Mouse (Mus musculus) telencephalon, adult 2 months (tissue): ENCODE measurements at regions not wholly inside any gene's neighbourhood (a gene's known extent, or its start where the extent isn't known, plus 50 kb on each side); places are given as distances from the start of the nearest gene placed in this dataset.

Source experiments
- DNase-seq: peaks from one replicate; pipeline ENCODE4 v3.0.0-alpha.2; 2011; ENCODE audit warnings: low read depth, low spot score

DNA sequence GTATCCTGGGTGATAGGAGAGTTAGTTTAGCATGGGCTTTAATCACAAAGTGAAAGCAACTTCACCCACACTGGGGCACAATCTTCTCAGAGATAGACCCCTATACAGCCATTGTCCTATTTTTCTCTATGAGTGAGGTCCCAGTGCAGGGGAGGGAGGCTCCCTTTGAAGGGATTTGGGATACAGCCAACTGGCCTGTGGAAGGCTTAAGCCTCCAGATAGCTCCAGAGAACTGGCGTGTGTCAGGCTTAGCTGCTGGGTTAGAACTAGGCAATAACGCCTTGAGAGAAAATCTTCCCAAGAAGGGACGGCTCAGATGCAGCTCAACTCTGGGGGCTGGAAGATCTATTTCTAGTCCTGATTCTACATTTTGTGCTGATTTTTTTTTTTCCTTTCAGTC lies 397.4 kb upstream of the Zdhhc25 start:
- no peak for DNase-seq

- DNase-seq = no peak
Measured at GRCm38 (mm10) chr15:88213356-88213755, 386.7 kb upstream of the Zdhhc25 start.

GRCm38 (mm10) chr15:88214286-88214685 lies 385.8 kb upstream of the Zdhhc25 start:
- no peak for DNase-seq

DNA sequence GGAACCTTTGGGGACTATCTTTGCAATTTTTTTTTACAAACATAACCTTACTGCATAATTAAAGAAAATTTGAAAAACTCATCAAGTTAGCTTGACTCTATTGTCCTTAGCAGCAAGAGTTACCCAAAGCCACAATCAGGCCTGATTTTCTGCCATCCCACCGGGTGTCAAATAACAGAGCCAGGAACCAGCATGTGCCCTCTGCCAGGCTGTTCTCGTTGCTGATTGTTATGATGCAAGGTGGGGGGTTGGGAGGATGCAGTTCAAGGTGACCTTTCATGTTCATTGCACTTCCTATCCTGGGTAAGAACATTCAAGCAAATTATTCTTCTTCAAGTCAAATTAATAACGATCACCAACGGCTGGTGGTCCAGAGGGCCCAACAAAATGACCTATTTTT lies 370.6 kb upstream of the Zdhhc25 start:
- DNase-seq = no peak

- peak; percentile 18 for DNase-seq
Measured at GRCm38 (mm10) chr15:88244606-88245005, 355.5 kb upstream of the Zdhhc25 start.

DNA sequence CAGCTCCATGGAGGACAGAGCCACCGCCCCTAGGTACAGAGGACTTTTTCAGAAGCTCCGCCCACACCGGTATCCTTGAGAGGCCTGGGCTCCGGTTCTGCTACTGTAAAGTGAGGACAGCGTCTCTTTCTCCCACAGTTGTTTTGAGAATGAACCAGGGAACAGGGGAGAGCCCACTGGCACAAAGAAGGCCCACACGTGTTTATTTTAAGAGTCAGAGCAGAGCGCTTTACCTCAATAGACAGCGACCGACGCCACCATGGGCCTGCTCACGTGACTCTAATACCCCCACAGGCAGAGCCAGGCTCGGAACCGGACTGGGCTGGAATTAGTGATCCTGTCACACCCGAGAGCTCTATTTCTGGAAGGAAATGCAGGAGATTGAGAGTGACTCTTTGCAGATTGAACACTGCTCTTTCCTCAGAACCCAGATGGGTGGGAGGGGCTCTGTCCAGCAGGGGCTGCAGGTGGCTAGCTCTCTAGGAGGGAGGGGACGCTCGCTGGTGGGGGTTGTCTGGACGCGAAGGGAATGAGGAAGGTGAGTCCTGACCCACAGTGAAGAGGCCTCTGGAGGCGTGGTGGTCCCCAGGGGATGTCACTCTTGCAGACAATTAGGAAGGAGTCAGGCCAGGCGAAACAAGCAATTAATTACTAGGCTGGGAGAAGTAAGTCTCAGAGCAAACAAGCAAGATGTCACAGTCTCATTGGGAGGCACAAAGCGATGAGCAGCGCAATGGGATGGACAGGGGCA lies 354.4 kb upstream of the Zdhhc25 start:
- DNase-seq = no peak

DNA sequence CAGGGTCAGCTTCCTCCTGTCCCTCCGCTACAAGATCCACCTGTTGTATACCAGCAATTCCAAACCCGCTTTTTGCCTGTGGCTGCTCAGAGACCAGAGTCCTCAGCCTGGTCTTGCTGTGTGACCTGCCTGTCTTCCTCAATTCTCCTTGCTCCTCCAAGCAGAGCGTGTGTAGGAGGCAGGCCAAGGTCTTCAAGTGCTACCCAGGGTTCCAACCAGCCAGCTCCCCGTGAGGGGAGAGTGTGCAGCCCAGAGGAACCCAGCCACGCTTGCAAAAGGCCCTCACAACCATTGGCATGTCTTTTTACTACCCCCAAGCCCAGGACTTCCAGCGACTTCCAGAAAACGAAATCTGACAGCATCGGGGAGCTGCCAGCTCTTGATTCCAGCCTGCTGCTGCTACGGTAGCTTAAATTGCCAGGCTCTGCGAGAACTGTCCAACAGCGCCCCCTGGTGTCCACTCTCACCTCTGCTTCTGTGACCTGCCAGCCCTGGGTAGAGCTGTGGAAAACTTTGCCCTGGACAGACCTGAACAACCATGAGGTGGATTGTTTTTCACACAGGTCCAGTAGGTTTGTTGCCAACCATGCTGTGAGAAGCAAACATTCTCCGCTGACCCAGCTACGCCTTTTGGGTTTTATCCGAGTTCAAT lies 352.0 kb upstream of the Zdhhc25 start:
- DNase-seq = peak; percentile 64

- DNase-seq = peak; percentile 8
Measured at GRCm38 (mm10) chr15:88288051-88288450, 312.1 kb upstream of the Zdhhc25 start.

DNA sequence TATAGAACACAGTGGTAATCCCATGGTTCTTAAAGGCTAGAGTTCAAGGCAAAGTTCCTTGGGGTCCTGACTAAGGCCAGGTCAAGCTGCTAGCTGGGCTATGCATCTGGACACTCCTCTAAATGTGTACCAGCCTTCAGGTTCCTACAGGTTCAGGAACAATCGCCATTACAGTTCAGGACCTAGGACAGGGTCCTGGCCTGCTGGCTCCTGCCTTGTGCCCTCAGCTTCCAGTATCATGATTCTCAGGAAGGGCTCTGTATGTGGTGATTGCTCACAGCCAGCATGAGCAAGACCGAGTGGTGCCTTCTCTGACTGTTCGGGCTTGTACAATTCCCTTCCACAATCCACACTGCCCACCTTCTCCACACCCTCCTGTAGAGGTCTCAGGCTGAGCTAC lies 311.4 kb upstream of the Zdhhc25 start:
- DNase-seq = no peak

- DNase-seq = peak; percentile 16
Measured at GRCm38 (mm10) chr15:88290740-88291363, 309.2 kb upstream of the Zdhhc25 start.

- no peak for DNase-seq
Measured at GRCm38 (mm10) chr15:88299061-88299460, 301.0 kb upstream of the Zdhhc25 start.

DNA sequence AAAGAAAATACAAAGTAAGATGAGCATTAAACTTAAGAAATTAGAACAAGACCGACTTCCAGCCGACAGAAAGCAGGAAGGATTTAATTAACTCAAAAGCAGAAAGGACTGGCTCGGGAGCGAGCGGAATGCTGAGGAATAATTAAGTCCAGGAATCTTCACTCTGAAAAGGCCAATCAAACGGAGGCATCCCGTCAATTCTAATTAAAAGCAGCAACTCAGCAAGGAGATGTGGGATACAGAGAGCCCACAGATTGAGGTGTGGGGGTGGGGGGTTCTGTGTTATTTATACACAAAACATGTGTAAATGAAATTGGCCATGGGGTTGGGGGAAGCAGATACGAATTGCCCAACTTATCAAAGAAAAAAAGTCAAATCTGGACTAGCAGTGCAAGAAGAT lies 288.9 kb upstream of the Zdhhc25 start:
- DNase-seq = no peak

DNA sequence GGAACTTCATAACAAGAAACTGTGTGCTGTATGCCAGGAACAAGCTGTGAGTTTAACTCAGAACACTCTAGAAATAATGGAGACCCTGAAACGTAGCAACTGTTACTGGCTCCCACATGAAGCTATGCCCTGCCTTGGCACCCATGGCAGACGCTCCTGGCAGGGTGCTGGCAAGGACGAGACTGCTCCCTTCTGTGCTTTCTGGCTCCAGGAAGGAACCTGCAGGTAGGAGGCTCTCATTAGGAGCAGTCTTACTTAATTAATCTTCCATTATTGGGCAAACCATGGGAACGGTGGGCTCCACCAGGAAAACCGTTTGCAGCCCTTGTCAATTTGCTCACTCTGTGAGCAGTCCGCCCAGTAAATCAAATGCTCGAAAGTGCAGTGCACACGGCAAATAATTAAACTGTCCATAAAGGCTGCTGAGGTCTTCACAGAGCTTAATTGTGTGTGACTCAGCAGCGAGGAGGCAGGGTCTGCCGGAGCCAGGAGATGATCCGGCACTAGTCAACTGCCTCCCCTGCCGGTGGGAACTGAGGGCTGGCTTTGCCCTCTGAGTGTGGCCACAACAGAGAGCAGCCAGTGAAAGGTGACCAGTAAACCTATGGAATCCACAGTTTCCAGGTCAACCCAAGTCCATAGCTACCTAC lies 285.2 kb upstream of the Zdhhc25 start:
- DNase-seq = no peak

- no peak for DNase-seq
Measured at GRCm38 (mm10) chr15:88318048-88318447, 282.1 kb upstream of the Zdhhc25 start.

DNA sequence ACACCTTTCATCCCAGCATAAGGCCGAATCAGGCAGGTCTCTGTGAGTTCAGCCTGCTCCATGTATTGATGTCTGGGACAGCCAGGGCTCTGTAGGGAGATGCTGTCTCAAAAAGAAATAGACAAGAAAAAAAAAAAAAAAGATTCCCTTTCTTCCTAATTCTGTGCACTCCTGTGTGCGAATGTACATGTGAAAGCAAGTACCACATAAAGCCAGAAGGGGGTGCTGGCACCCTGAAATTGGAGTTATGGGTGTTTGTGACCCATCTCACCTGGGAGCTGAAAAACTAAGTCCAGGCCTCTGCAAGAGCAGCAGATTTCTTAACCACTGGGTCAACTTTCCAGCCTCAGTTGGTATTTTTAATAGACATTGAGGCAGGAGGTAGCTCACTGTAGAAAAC lies 280.6 kb upstream of the Zdhhc25 start:
- DNase-seq = no peak

GRCm38 (mm10) chr15:88323584-88324375 lies 276.3 kb upstream of the Zdhhc25 start:
- DNase-seq = no peak

GRCm38 (mm10) chr15:88325108-88325507 lies 275.0 kb upstream of the Zdhhc25 start:
- no peak for DNase-seq

GRCm38 (mm10) chr15:88353206-88353605 lies 246.9 kb upstream of the Zdhhc25 start:
- DNase-seq = no peak

GRCm38 (mm10) chr15:88360375-88361035 lies 239.6 kb upstream of the Zdhhc25 start:
- DNase-seq = no peak

GRCm38 (mm10) chr15:88361351-88361750 lies 238.8 kb upstream of the Zdhhc25 start:
- DNase-seq = no peak

- no peak for DNase-seq
Measured at GRCm38 (mm10) chr15:88362966-88363365, 237.1 kb upstream of the Zdhhc25 start.
